Mouse (Mus musculus) ES-E14 (cell line): ENCODE results near the gene Prkab2. TPM values are rescaled to one million over a fixed set of nuclear protein-coding genes. Genes with fewer than 3 reads are reported as not detected.

Experiments used
- DNase-seq: peaks from one replicate; pipeline ENCODE4 v3.0.0-alpha.2; 2013; ENCODE audit warnings: low read depth, low spot score
- H3K27ac ChIP-seq: 2 replicates; pipeline ENCODE4 v1.5.1; 2012; ENCODE audit warnings: low read depth, mild to moderate bottlenecking, low read length, moderate library complexity, mixed read lengths; ENCODE audit not compliant: poor library complexity, insufficient read depth, severe bottlenecking
- H3K36me3 ChIP-seq: 2 replicates; pipeline ENCODE4 v1.6.1; 2012; ENCODE audit warnings: mild to moderate bottlenecking, low read length, moderate library complexity, mixed read lengths; ENCODE audit not compliant: control insufficient read depth, poor library complexity, insufficient read depth, severe bottlenecking
- H3K4me1 ChIP-seq, 2 experiments: fragments of 150-350 bp in 1 of 2; sonication (generic) in 1 of 2; 2 replicates each; pipeline ENCODE4 v1.6.1; 2012; ENCODE audit warnings: low read length in 2 of 2, mild to moderate bottlenecking in 1 of 2, mixed read lengths in 1 of 2; ENCODE audit not compliant: control insufficient read depth in 2 of 2, insufficient read depth in 2 of 2, poor library complexity in 1 of 2
- H3K4me3 ChIP-seq, 2 experiments: fragments of 150-350 bp in 1 of 2; sonication (generic) in 1 of 2; 2 replicates each; pipeline ENCODE4 v1.5.1; 2012; ENCODE audit warnings: low read length in 2 of 2, low read depth in 1 of 2, mild to moderate bottlenecking in 1 of 2, mixed read lengths in 1 of 2; ENCODE audit not compliant: insufficient read depth in 1 of 2, poor library complexity in 1 of 2, severe bottlenecking in 1 of 2
- H3K9ac ChIP-seq: 2 replicates; pipeline ENCODE4 v1.6.1; 2012; ENCODE audit warnings: low read depth, mild to moderate bottlenecking, low read length, mixed read lengths; ENCODE audit not compliant: poor library complexity, insufficient read depth, severe bottlenecking
- H3K9me3 ChIP-seq: fragments of 150-350 bp; sonication (generic); 2 replicates; pipeline ENCODE4 v1.6.1; 2012; ENCODE audit warnings: low read depth, mild to moderate bottlenecking, low read length; ENCODE audit not compliant: control insufficient read depth, insufficient read depth
- CHD2 ChIP-seq: IDR thresholded peaks from 2 replicates; pipeline ENCODE4 v1.6.1; 2014; ENCODE audit warnings: mild to moderate bottlenecking, low read depth, low read length, inconsistent platforms
- HCFC1 ChIP-seq: IDR thresholded peaks from 2 replicates; pipeline ENCODE4 v1.6.1; 2012; ENCODE audit warnings: low read length, inconsistent platforms, borderline replicate concordance; ENCODE audit not compliant: insufficient read depth
- MAFK ChIP-seq: IDR thresholded peaks from 2 replicates; pipeline ENCODE4 v1.6.1; 2014; ENCODE audit warnings: mild to moderate bottlenecking, low read depth, low read length, inconsistent platforms; ENCODE audit not compliant: insufficient read depth
- ZC3H11A ChIP-seq: IDR thresholded peaks from 2 replicates; pipeline ENCODE4 v1.6.1; 2012; ENCODE audit warnings: low read depth, mild to moderate bottlenecking, inconsistent platforms, low read length, borderline replicate concordance
- ZNF384 ChIP-seq: IDR thresholded peaks from 2 replicates; pipeline ENCODE4 v1.6.1; 2012; ENCODE audit warnings: low read depth, low read length, inconsistent platforms
- in situ Hi-C, 2 experiments: fragments of 600-800 bp; cut with MboI; formaldehyde crosslinking; loops; one replicate each; pipeline ENCODE4 v1.15.1; 2025; ENCODE audit warnings: low sequenced_read_pairs in 2 of 2, inconsistent platforms in 1 of 2; ENCODE audit not compliant: unreplicated experiment in 2 of 2
- total RNA-seq: library from RNA; depleted of rRNA; stranded (reverse); fragments of 300-350 nt; gene quantifications from 2 replicates; pipeline ENCODE4 v1.2.3, GENCODE M21; 2012

The Prkab2 gene
- total RNA-seq, 1 experiment = 7.5 TPM

DNA sequence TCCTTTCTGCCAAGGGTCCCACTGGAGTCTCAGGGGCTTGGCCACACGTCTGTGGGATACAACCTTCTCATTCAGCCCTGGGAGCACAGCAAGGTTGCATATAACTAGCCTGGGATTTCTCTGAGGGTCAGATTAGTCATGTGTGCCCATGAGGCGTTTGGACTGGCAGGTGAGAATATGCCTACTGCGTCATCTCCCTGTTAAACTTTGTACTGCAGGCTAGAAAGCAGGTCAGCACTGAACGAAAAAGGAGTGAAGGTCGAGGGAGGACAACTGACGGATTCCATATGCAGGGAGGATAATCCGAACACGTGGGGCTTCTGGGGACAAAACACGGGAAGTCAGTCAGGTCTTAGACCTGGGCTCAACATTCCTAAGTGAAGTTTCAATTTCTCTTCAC, 39.3 kb downstream of the Prkab2 start:
- no peaks in the 10 kb centered on the region for H3K36me3 ChIP-seq
- H3K4me1 ChIP-seq = peaks cover 0 to 2% of the 10 kb centered on the region in 2 experiments; a peak in 2 of 4 replicates
- no peak overlapping the region for H3K27ac ChIP-seq
- no peak overlapping the region for H3K4me3 ChIP-seq
- H3K9ac ChIP-seq = no peak overlapping the region
- no peaks in the 10 kb centered on the region for H3K9me3 ChIP-seq
- no peak for DNase-seq
- in situ Hi-C loops = no loop called here
- no peak for TF ChIP-seq CHD2
- no peak for TF ChIP-seq ZNF384
- no peak for TF ChIP-seq HCFC1
- no peak for TF ChIP-seq ZC3H11A
- TF ChIP-seq MAFK = no peak

DNA sequence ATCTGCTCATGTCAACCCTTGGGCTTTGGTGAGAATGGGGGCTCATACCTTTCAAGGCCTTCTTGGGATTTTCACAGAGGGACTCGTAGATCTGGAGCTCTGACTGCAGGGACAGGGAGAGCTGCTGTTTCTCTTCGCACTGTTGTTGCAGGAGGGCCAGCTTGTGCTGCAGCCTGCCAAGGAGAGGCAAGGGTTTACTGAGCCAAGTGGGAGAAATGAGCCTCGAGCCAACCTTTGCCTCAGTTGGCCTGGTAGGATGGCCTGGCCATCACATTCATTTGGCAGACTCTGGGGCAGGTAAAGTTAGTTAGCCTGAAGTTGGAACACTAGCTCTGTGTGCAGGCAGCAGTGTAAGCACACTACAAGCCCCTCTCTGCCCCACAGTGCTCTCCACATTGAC, 41.1 kb downstream of the Prkab2 start:
- no peak for TF ChIP-seq MAFK
- no peaks in the 10 kb centered on the region for H3K4me1 ChIP-seq
- no peak for DNase-seq
- H3K9me3 ChIP-seq = no peaks in the 10 kb centered on the region
- no peaks in the 10 kb centered on the region for H3K36me3 ChIP-seq
- no peak overlapping the region for H3K9ac ChIP-seq
- no peak overlapping the region for H3K27ac ChIP-seq
- in situ Hi-C loops = no loop called here
- no peak overlapping the region for H3K4me3 ChIP-seq

DNA sequence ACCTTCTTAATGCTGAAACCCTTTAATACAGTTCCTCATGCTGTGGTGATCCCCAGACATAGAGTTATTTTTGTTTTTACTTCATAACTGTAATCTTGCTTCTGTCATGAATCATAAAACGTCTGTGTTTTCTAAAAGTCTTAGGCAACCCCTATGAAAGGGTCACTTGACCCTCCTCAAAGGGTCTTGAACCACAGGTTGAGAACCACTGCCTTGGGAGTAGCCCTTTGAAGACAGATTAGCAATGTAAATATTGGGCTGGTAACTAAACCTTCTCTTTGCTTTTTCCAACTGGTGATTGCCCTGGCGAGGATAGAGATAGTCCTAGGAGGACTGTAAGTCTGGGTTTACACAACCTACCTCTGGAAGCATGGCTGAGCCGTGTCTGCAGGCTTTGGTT, 43.2 kb downstream of the Prkab2 start:
- no peak overlapping the region for H3K9ac ChIP-seq
- H3K27ac ChIP-seq = no peak overlapping the region
- H3K4me1 ChIP-seq = no peaks in the 10 kb centered on the region
- TF ChIP-seq ZC3H11A (no peak), HCFC1 (no peak), ZNF384 (no peak), MAFK (no peak), CHD2 (no peak)
- H3K9me3 ChIP-seq = no peaks in the 10 kb centered on the region
- no peak overlapping the region for H3K4me3 ChIP-seq
- in situ Hi-C loops = no loop called here
- no peaks in the 10 kb centered on the region for H3K36me3 ChIP-seq
- no peak for DNase-seq

DNA sequence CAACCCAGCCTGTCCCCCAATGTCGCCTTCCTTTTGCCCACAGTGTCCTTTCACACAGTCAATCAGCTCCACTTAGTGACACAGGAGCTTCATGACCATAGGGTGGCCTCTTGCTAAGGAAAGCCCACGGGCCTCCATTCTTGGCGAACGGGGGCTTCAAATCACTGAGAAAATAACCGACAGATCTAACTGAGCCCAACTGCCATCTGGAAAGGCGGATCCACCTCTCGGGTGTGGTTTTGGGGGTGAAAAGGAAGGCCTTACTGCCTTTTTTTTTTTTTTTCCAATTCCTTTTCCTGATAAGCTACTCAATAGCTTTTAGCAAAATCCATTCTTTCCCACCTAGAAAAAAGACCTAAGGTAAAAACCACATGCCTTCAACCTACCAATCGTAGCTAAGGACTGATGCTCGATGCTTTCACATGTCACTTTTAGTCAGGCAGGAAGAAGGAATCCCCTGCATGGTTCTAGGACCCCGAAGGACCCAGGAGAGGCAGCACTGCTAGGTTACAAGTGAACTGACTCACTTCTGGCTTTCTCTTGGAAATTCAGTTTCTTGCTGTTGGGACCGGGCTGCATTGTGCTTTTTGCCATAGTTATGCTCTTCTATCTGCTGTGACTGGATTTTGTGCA, 44.6 kb downstream of the Prkab2 start:
- Histone ChIP-seq H3K36me3 (no peaks in the 10 kb centered on the region), H3K4me3 (no peak overlapping the region), H3K9ac (no peak overlapping the region), H3K9me3 (no peaks in the 10 kb centered on the region), H3K4me1 (no peaks in the 10 kb centered on the region), H3K27ac (no peak overlapping the region)
- in situ Hi-C loops = no loop called here
- no peak for DNase-seq
- TF ChIP-seq MAFK = no peak

DNA sequence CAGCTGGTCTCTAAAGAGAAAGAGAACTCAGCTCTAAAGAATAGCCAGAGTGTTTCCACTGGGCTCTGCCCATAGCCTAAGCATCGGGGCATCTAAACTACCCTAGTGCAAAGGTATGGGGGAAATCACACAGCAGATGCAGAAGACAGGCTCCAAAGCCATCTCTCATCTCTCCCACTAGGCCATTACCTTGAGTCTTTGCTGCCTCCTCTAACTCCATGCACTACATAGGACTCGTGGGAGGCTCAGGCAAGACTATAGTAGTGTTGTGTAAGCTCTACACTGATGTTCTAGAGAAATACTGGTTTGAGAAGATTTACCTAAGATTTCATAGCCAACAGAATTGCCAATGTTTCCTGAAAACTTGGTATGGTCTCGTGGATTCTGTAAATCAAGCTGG, 47.5 kb downstream of the Prkab2 start:
- Histone ChIP-seq H3K9ac (no peak overlapping the region), H3K36me3 (no peaks in the 10 kb centered on the region), H3K9me3 (no peaks in the 10 kb centered on the region), H3K27ac (no peak overlapping the region), H3K4me1 (no peaks in the 10 kb centered on the region), H3K4me3 (no peak overlapping the region)
- in situ Hi-C loops = no loop called here
- TF ChIP-seq CHD2 (no peak), ZNF384 (no peak), ZC3H11A (no peak), HCFC1 (no peak), MAFK (no peak)
- no peak for DNase-seq
